Mouse (Mus musculus): ENCODE data around the gene Olfr1198. TPM values are rescaled to one million over a fixed set of nuclear protein-coding genes. Genes with fewer than 3 reads are reported as not detected.

Olfr1198 gene
- polyA plus RNA-seq (2014; fragmentation: Illumina TruSeq; extraction: RNeasy Lipid Tissue Mini Kit (QIAGEN cat#74804); ENCODE audit: low read depth, low replicate concordance): not detected

DNA sequence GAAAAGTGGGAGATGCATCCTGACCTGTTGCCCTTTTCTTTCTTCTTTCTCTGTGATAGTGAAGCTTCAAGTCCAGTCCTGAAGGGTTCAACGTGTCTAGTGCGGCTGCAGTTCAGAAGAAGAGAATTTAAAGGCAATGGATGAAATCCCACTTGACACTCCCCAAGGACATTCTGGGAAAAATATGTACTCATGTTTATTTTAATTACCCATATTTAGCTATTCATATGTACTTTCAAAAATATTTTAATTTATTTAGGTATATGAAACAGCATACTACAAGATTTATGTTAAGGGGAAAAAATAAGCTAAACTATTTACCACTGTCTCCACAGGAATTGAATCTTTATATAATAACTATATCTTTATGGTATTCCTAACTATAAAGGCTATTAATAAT lies at the start of gene Olfr1198:
Olfr1198 (minus strand) TSS at position 101 of the 400 bp plus-strand sequence.

DNA sequence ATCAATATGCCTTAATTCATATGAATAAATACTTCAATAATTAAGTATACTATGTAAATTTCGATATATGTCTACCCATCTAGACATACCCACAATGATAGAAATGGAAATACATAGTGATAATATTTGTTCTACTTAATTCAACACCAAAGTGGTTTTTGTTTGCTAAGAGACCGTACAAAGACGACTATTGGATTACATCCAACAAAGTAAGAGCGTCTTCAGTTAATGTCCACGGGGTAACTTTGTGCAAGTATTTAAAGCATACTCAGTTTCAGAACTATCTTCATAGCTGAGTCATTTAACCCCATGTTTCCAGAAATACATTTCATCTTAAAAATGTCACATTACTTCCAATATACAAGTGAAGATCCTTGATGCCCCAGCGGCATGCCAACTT lies 41.6 kb upstream of the Olfr1198 start, which contains the start of gene Olfr1201:
Olfr1201 (plus strand) TSS at position 301 of the 400 bp plus-strand sequence.

DNA sequence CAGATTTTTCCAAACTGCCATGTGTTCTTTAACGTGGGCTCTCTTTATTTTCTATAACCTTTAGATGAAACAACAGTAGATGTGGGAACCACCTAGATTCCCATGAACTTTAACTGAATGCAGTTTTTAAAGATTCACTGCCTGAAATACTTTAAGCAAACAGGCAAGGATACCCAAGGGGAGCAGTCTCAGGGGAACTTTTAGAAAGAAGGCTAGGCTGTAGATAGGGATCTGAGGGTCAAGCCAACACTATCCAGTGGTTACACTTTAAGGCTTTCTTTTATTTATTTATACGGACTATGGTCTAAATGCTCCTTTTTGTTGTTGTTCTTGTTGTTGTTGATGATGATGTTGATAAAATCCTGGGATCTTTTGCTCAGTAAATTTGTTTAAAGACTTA lies 19.2 kb upstream of the Olfr1198 start, which contains the start of gene Olfr1200:
Olfr1200 (minus strand) TSS at position 101 of the 400 bp plus-strand sequence.

GRCm38 (mm10) chr2:88760369-88760768 lies 9.2 kb upstream of the Olfr1198 start, which contains the start of gene Olfr1199:
Gene Olfr1199 (minus strand): TSS chr2:88760469.

DNA sequence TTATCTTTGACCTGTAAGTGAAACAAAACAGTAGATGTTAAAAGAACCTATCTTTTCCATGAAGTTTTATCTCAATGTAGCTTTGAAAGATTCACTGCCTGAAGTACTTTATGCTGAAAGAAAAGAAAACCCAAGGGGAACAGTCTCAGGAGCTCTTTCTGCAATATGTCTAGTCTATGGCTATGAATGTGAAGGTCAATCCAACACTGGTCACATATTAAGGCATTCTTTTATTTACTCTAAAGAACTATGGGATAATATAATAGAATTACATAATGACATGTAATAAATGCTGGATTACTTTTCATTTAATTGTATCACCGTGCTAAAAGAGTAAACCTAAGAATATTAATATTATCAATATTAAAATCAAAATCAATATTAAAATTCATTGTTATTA lies 18.9 kb downstream of the Olfr1198 start, which contains the start of gene Olfr1197:
Olfr1197 (minus strand) TSS at position 101 of the 400 bp plus-strand sequence.

DNA sequence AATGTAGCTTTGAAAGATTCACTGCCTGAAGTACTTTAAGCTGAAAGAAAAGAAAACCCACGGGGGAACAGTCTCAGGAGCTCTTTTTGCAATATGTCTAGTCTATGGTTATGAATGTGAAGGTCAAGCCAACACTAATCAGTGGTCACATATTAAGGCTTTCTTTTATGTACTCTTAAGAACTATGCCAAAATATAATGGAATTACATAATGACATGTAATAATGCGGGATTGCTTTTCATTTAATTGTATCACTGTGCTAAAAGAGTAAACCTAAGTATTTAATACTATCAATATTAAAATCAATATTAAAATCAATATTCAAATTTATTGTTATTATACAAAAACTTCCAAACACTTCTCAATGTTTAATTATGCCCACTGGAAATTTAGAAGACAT lies 46.7 kb downstream of the Olfr1198 start, which contains the start of gene Olfr1196:
Olfr1196 (minus strand) TSS at position 101 of the 400 bp plus-strand sequence.

Other genes with a start within 250 kb of the Olfr1198 start
- gene Olfr1186, start 232.8 kb downstream of the Olfr1198 start, polyA plus RNA-seq (2014; fragmentation: Illumina TruSeq; extraction: RNeasy Lipid Tissue Mini Kit (QIAGEN cat#74804); ENCODE audit: low read depth, low replicate concordance): not detected
- gene Olfr1188, start 194.4 kb downstream of the Olfr1198 start, polyA plus RNA-seq (2014; fragmentation: Illumina TruSeq; extraction: RNeasy Lipid Tissue Mini Kit (QIAGEN cat#74804); ENCODE audit: low read depth, low replicate concordance): not detected
- not detected for gene Olfr1189, start 164.9 kb downstream of the Olfr1198 start, polyA plus RNA-seq (2014; fragmentation: Illumina TruSeq; extraction: RNeasy Lipid Tissue Mini Kit (QIAGEN cat#74804); ENCODE audit: low read depth, low replicate concordance)
- gene Olfr1191-ps1, start 110.8 kb downstream of the Olfr1198 start, polyA plus RNA-seq (2014; fragmentation: Illumina TruSeq; extraction: RNeasy Lipid Tissue Mini Kit (QIAGEN cat#74804); ENCODE audit: low read depth, low replicate concordance): not detected
- gene Olfr1192-ps1, start 102.9 kb downstream of the Olfr1198 start, polyA plus RNA-seq (2014; fragmentation: Illumina TruSeq; extraction: RNeasy Lipid Tissue Mini Kit (QIAGEN cat#74804); ENCODE audit: low read depth, low replicate concordance): not detected
- not detected for gene Olfr1193, start 75.7 kb downstream of the Olfr1198 start, polyA plus RNA-seq (2014; fragmentation: Illumina TruSeq; extraction: RNeasy Lipid Tissue Mini Kit (QIAGEN cat#74804); ENCODE audit: low read depth, low replicate concordance)
- gene Olfr1195, start 62.2 kb downstream of the Olfr1198 start, polyA plus RNA-seq (2014; fragmentation: Illumina TruSeq; extraction: RNeasy Lipid Tissue Mini Kit (QIAGEN cat#74804); ENCODE audit: low read depth, low replicate concordance): not detected
- not detected for gene Olfr1196, start 46.8 kb downstream of the Olfr1198 start, polyA plus RNA-seq (2014; fragmentation: Illumina TruSeq; extraction: RNeasy Lipid Tissue Mini Kit (QIAGEN cat#74804); ENCODE audit: low read depth, low replicate concordance)
- gene Olfr1197, start 19.0 kb downstream of the Olfr1198 start, polyA plus RNA-seq (2014; fragmentation: Illumina TruSeq; extraction: RNeasy Lipid Tissue Mini Kit (QIAGEN cat#74804); ENCODE audit: low read depth, low replicate concordance): not detected
- gene Olfr1199, start 9.1 kb upstream of the Olfr1198 start, polyA plus RNA-seq (2014; fragmentation: Illumina TruSeq; extraction: RNeasy Lipid Tissue Mini Kit (QIAGEN cat#74804); ENCODE audit: low read depth, low replicate concordance): not detected
- not detected for gene Olfr1200, start 19.1 kb upstream of the Olfr1198 start, polyA plus RNA-seq (2014; fragmentation: Illumina TruSeq; extraction: RNeasy Lipid Tissue Mini Kit (QIAGEN cat#74804); ENCODE audit: low read depth, low replicate concordance)
- gene Olfr1201, start 41.7 kb upstream of the Olfr1198 start, polyA plus RNA-seq (2014; fragmentation: Illumina TruSeq; extraction: RNeasy Lipid Tissue Mini Kit (QIAGEN cat#74804); ENCODE audit: low read depth, low replicate concordance): not detected
- gene Olfr1202, start 63.1 kb upstream of the Olfr1198 start, polyA plus RNA-seq (2014; fragmentation: Illumina TruSeq; extraction: RNeasy Lipid Tissue Mini Kit (QIAGEN cat#74804); ENCODE audit: low read depth, low replicate concordance): not detected
- not detected for gene Olfr1205, start 78.4 kb upstream of the Olfr1198 start, polyA plus RNA-seq (2014; fragmentation: Illumina TruSeq; extraction: RNeasy Lipid Tissue Mini Kit (QIAGEN cat#74804); ENCODE audit: low read depth, low replicate concordance)
- not detected for gene Olfr1204, start 97.9 kb upstream of the Olfr1198 start, polyA plus RNA-seq (2014; fragmentation: Illumina TruSeq; extraction: RNeasy Lipid Tissue Mini Kit (QIAGEN cat#74804); ENCODE audit: low read depth, low replicate concordance)
- not detected for gene Olfr1206, start 111.9 kb upstream of the Olfr1198 start, polyA plus RNA-seq (2014; fragmentation: Illumina TruSeq; extraction: RNeasy Lipid Tissue Mini Kit (QIAGEN cat#74804); ENCODE audit: low read depth, low replicate concordance)
- gene Olfr1208, start 150.9 kb upstream of the Olfr1198 start, polyA plus RNA-seq (2014; fragmentation: Illumina TruSeq; extraction: RNeasy Lipid Tissue Mini Kit (QIAGEN cat#74804); ENCODE audit: low read depth, low replicate concordance): not detected
- gene Olfr1209, start 163.8 kb upstream of the Olfr1198 start, polyA plus RNA-seq (2014; fragmentation: Illumina TruSeq; extraction: RNeasy Lipid Tissue Mini Kit (QIAGEN cat#74804); ENCODE audit: low read depth, low replicate concordance): not detected
- gene Olfr1211, start 186.7 kb upstream of the Olfr1198 start, polyA plus RNA-seq (2014; fragmentation: Illumina TruSeq; extraction: RNeasy Lipid Tissue Mini Kit (QIAGEN cat#74804); ENCODE audit: low read depth, low replicate concordance): not detected
- gene Olfr1212, start 202.6 kb upstream of the Olfr1198 start, polyA plus RNA-seq (2014; fragmentation: Illumina TruSeq; extraction: RNeasy Lipid Tissue Mini Kit (QIAGEN cat#74804); ENCODE audit: low read depth, low replicate concordance): not detected
- not detected for gene Gm13762, start 228.9 kb upstream of the Olfr1198 start, polyA plus RNA-seq (2014; fragmentation: Illumina TruSeq; extraction: RNeasy Lipid Tissue Mini Kit (QIAGEN cat#74804); ENCODE audit: low read depth, low replicate concordance)
- not detected for gene Olfr1214, start 241.3 kb upstream of the Olfr1198 start, polyA plus RNA-seq (2014; fragmentation: Illumina TruSeq; extraction: RNeasy Lipid Tissue Mini Kit (QIAGEN cat#74804); ENCODE audit: low read depth, low replicate concordance)

All from kidney, adult 10 weeks (tissue).